Mouse (Mus musculus): ENCODE measurements around the gene Cdhr1. TPM values are rescaled to one million over a fixed set of nuclear protein-coding genes. Genes with fewer than 3 reads are reported as not detected.
"Not testable (repeated sequence)": the region's sequence is repeated elsewhere in the genome, so short reads cannot be mapped to it uniquely, and the experiment has no call there.

Gene Cdhr1
- 0.81 and 1.2 TPM in 2 replicates for polyA plus RNA-seq (2015; fragmentation: Nextera tagmentation; extraction: Ambion mirVana)

- no peak for DNase-seq (ENCODE audit: low spot score)
These were observed at the start of gene Cdhr1 for GRCm38 (mm10) chr14:37097956-37098530. Cdhr1 (minus strand) TSS chr14:37098347.

- no peak for DNase-seq (ENCODE audit: low spot score)
These were observed 41.0 kb upstream of the Cdhr1 start for GRCm38 (mm10) chr14:37139051-37139710.

- DNase-seq (ENCODE audit: low spot score): not testable (repeated sequence)
These were observed 39.4 kb upstream of the Cdhr1 start for GRCm38 (mm10) chr14:37137596-37137995.

DNA sequence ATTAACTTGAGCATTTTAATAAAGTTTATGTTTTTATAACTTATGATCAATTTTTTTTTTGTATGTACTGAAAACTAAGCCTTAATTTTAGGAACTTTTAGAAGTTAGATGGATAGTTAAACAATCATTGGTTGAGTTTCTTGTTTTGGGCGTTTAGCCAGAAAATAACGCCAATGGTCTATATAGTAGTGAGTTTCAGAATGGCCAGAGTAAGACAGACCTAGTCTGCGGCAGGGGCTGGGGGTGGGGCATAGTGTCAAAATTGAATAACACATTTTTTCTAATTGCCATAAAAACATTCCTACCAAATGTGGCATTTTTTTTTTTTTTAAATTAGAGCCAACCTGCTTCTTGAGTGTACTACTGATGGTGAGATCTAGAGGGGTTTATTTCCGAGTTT, 38.0 kb upstream of the Cdhr1 start:
- DNase-seq (ENCODE audit: low spot score): no peak

DNA sequence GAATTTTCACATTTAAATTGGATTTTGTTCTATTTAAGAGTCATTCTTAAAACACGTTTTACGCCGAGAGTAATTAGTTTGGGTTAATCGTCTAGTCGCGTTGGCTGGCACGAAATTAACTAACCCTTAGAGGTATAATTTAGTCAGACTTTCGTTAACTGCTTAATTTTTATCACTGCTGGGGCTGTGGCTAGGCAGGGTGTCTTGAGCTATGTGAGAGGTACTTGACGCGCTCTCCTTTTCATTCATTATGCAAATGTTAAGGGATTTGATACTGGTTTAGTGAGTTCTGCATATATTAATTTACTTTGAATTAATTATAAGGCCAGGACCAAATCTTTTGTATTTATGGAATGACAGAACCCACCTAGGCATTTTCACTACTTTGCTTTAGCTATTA, 37.5 kb upstream of the Cdhr1 start:
- DNase-seq (ENCODE audit: low spot score): no peak

GRCm38 (mm10) chr14:37135127-37135593, 37.0 kb upstream of the Cdhr1 start, which contains the start of gene Ghitm:
Ghitm (minus strand) TSS chr14:37135272.
- DNase-seq (ENCODE audit: low spot score): peak; percentile 97

DNA sequence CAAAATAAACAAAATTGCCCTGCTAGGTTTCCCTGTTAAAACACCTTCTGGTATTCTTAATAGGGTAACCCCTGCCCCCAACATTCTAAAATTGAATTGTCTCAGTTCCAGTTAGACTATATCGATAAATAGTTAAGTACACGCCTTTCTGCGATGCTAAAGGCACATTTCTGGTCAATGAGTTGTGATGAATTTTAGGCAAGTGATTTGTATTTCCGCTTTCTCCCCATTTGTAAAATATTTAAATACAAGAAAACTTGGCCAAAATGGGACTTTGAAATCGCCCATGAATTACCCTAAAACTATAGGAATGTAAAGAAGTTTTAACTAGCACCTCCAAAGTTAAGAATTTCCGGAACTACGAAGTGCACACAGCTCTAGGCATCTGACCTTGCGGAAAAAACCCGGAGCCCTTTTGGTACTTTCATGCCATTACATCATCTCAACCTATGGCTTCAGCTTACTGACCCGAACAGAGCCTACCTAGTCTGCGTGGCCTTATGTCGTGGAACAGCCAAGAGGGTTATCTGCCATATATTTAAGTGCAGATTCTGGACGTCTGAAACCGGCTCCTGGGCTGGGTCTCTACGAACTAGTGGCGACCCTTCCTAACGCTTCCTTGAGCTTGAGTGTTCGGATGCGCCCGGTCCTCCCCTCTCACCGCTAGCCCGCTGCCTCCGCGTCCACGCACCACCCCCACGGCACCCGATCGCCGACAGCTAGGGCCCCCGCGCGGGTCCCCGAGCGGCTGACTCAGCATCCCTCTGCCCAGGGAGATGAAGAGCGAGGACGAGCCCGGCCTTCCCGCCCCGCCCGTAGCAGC, 36.4 kb upstream of the Cdhr1 start:
- DNase-seq (ENCODE audit: low spot score): no peak

GRCm38 (mm10) chr14:37127652-37128051, 29.5 kb upstream of the Cdhr1 start:
- peak; percentile 53 for DNase-seq (ENCODE audit: low spot score)

GRCm38 (mm10) chr14:37119233-37119632, 21.1 kb upstream of the Cdhr1 start:
- DNase-seq (ENCODE audit: low spot score): no peak

DNA sequence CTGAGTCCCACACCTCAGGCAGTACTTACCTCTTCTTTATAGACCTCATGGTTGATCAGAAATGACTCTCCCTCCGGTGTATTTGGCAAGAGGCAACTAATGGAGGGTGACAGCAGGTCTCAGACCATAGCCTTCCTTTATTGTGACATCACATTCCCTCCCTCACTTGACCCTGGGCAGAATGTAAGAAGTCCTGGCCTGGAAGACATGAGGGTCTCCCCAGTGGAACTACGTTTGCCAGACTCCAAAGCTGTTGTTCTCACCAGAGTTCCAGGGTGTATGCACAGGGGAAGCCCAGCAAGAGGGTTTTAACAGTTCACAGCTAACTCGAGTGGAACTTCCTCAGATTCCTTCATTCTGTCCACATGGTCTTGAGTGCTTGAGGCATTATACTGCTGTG, 15.8 kb upstream of the Cdhr1 start, which contains the start of gene 2610528A11Rik:
Gene 2610528A11Rik, minus strand, starts transcription at position 101 of the 400 bp plus-strand sequence.
- DNase-seq (ENCODE audit: low spot score): no peak

DNA sequence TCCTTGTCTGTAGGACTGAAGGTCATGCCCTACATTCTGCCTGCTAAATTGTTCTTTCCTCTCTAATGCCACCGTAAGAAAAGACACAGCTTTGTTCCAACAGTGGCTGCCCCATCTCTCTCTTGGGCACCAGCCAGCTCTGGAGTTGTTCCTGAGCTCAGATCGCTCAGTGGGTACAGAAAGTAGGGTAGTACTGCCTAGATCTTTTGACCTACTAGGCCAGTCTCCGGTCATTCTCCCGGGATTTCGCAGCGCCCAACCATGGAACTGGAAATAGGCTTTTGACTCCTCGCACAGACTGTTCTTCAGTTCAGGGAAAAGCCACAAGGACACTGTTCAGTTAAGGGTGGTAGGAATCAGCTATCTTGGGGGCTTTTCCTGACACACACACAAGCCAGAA, 14.8 kb upstream of the Cdhr1 start:
- no peak for DNase-seq (ENCODE audit: low spot score)

DNA sequence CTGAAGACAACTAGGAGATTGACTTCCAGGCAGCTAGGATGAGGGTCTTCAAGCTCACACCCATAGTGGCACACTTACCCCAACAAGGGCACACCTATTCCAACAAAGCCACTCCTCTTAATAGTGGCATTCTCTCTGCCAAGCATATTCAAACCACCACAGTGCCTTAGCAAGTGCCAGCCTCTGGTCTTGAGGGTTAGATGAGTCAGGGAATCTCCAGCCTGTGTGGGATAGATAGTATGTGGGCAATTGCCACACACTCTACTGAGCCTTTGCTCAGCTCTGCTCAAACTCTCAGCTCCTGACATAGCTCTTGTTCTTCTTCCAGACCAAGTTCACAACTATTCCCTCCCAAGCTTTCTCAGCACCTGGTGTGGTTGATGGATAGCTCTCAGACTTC, 13.2 kb upstream of the Cdhr1 start:
- no peak for DNase-seq (ENCODE audit: low spot score)

GRCm38 (mm10) chr14:37110456-37110855, 12.3 kb upstream of the Cdhr1 start:
- DNase-seq (ENCODE audit: low spot score): no peak

- DNase-seq (ENCODE audit: low spot score): no peak
These were observed 11.8 kb upstream of the Cdhr1 start for GRCm38 (mm10) chr14:37109975-37110374.

DNA sequence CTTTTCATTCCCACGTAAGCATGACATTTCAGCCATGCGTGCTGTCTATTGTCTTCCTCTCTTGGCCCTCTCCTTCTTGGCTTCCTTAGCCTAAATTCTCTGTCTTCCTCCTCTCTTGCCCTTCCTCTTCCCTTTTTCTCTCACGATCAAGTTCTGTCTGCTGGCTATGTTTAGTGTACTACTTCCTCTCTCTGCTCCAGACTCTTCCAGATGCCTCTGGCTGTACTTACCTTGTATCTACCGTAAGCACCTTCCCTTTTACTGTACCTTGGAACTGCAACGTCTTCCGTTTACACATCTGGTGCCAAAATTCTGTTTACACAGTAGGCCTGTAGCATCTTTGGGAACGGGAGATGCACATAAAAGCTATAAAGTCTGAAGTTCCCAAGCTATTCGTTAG, 11.3 kb upstream of the Cdhr1 start:
- DNase-seq (ENCODE audit: low spot score): no peak

DNA sequence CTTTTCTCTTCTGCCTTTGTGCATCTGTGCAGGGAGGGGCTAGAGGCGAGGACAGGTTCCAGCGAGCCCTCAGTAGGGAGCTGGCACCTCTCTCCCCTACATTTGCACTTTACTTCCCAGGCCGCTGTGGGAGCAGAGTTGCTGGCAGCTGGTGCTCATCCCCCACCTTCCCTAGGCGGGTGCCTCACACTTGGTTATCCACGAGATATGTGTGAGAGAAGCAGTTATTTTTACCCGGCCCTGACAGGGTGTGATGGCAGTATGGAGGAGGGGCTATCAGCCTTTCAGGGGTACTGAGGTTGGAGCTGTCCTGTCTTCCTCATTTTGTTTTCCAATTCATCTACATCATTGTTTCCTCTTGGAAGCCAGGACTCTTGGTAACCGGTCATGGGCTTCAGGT, 7.7 kb upstream of the Cdhr1 start:
- DNase-seq (ENCODE audit: low spot score): no peak

- no peak for DNase-seq (ENCODE audit: low spot score)
These were observed 6.6 kb upstream of the Cdhr1 start for GRCm38 (mm10) chr14:37104747-37105146.

DNA sequence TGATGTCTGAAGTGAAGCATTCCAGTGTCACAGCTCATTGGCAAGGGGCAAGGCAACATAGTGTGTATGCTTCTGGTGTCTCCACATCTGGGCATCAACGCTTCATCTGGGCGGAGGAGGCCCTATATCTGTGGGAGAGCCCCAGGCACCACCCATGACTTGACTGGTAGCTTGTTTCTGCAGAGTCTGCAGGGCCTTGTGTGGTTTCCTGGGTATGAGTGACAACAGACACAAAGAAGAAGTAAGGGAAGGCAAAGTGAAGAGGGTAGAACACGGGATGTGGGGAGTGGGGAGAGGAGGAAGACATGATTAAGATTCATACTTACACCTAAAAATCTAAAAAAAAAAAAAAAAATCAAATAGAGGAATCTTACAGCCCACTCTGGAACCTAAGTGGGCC, 4.3 kb upstream of the Cdhr1 start:
- DNase-seq (ENCODE audit: low spot score): no peak

DNA sequence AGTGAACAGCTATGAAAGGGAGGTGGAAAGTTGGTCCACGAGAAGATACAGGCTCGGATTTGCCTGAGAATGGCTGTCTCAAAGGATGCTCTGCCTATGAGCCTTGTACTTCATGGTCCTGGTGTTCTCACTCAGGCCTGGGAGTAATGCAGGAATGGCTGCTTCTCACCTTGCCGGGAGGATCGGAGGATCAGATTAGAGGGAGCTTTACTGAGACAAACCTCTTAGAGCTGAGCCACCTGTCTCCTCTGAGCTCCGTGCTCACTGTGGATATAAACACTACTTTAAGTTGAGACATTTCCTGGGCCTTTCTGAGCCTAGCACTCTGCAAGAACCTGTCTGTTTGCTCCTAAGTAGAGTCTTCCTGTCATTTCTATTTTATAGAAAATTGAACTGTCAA, 3.4 kb upstream of the Cdhr1 start:
- DNase-seq (ENCODE audit: low spot score): no peak

GRCm38 (mm10) chr14:37095556-37095955, 2.6 kb downstream of the Cdhr1 start:
- DNase-seq (ENCODE audit: low spot score): no peak

DNA sequence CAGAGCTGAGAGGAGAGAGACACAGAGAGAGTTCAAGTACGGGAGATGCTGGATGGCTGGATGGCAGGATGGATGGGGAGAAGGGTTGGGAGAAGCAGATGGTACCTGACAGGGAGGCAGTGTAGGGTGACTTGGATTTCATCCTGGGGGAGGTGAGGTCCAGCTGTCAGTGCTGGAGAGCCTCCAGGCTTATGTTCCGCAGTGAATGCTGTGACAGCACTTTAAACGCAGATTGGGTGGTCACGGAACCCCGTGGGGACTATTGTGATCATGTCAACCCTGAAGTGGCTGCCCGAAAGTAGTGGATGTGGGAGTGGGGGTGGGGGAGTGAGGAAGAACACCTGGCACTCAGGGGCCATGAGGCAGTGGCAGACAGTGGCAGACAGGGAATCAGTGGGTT, 3.7 kb downstream of the Cdhr1 start:
- DNase-seq (ENCODE audit: low spot score): no peak

DNA sequence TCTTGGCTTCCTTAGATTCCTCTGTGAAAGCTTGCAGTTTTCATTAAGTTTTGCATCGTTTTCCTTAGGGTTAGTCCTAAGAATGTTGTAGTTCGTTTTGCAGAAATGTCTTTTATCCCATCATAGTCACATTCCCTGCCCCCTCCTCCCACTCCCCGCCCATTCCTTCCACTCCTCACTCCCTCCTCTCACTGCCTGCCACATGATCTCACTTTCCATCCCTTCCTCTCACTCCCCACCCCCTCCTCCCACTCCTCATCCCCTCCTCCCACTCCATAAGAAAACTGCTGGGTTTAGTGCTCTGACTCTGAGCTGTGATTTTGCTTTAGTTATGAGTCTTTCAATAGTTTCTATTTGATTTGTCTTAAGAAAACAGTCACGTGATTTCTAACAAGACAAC, 14.4 kb downstream of the Cdhr1 start:
- DNase-seq (ENCODE audit: low spot score): no peak

Data from thymus, postnatal 0 days (tissue).